Mouse (Mus musculus) limb, embryonic 11.5 days (tissue): ENCODE results near the gene Olfr74. TPM values are rescaled to one million over a fixed set of nuclear protein-coding genes. Genes with fewer than 3 reads are reported as not detected.

Source experiments
- polyA plus RNA-seq: library from polyadenylated mRNA; unstranded; fragments of >200 nt; fragmentation: Nextera tagmentation; extraction: Ambion mirVana; gene quantifications from 2 replicates; pipeline ENCODE4 v1.2.1, GENCODE M21; 2014

Olfr74 gene
- polyA plus RNA-seq, 1 experiment from 2014 or later, result not detected

Other genes starting within 250 kb of the Olfr74 start
- not detected in 2 replicates for gene Olfr1138, start 234.7 kb downstream of the Olfr74 start, polyA plus RNA-seq
- gene Olfr1140, start 230.9 kb downstream of the Olfr74 start, polyA plus RNA-seq, result not detected in 2 replicates
- not detected in 2 replicates for gene Olfr1141, start 220.7 kb downstream of the Olfr74 start, polyA plus RNA-seq
- gene Olfr152, start 195.2 kb downstream of the Olfr74 start, polyA plus RNA-seq, result not detected in 2 replicates
- gene Olfr1143, start 174.1 kb downstream of the Olfr74 start, polyA plus RNA-seq, result not detected in 2 replicates
- gene Olfr1145, start 164.8 kb downstream of the Olfr74 start, polyA plus RNA-seq, result not detected in 2 replicates
- gene Olfr1148, start 144.1 kb downstream of the Olfr74 start, polyA plus RNA-seq, result not detected in 2 replicates
- not detected in 2 replicates for gene Olfr1150-ps1, start 130.7 kb downstream of the Olfr74 start, polyA plus RNA-seq
- not detected in 2 replicates for gene Olfr1151, start 118.8 kb downstream of the Olfr74 start, polyA plus RNA-seq
- not detected in 2 replicates for gene Olfr1152, start 108.2 kb downstream of the Olfr74 start, polyA plus RNA-seq
- not detected in 2 replicates for gene Olfr1153, start 79.7 kb downstream of the Olfr74 start, polyA plus RNA-seq
- not detected in 2 replicates for gene Olfr1154, start 69.5 kb downstream of the Olfr74 start, polyA plus RNA-seq
- not detected in 2 replicates for gene Olfr1155, start 29.5 kb downstream of the Olfr74 start, polyA plus RNA-seq
- not detected in 2 replicates for gene Olfr1156, start 21.6 kb downstream of the Olfr74 start, polyA plus RNA-seq
- gene Olfr1157, start 6.4 kb downstream of the Olfr74 start, polyA plus RNA-seq, result not detected in 2 replicates
- gene Olfr1158, start 15.4 kb upstream of the Olfr74 start, polyA plus RNA-seq, result not detected in 2 replicates
- not detected in 2 replicates for gene Olfr1160, start 33.6 kb upstream of the Olfr74 start, polyA plus RNA-seq
- gene Olfr1161, start 48.1 kb upstream of the Olfr74 start, polyA plus RNA-seq, result not detected in 2 replicates
- 0.09 TPM in 1 of 2 replicates, not detected in the other for gene Olfr73, start 63.0 kb upstream of the Olfr74 start, polyA plus RNA-seq
- gene Olfr1162, start 76.5 kb upstream of the Olfr74 start, polyA plus RNA-seq, result not detected in 2 replicates
- not detected in 2 replicates for gene Olfr1163, start 97.2 kb upstream of the Olfr74 start, polyA plus RNA-seq
- gene Olfr1164, start 119.3 kb upstream of the Olfr74 start, polyA plus RNA-seq, result not detected in 2 replicates
- not detected in 2 replicates for gene Olfr1166, start 153.6 kb upstream of the Olfr74 start, polyA plus RNA-seq
- gene Olfr1167, start 180.5 kb upstream of the Olfr74 start, polyA plus RNA-seq, result not detected in 2 replicates
- not detected in 2 replicates for gene Olfr1168, start 207.2 kb upstream of the Olfr74 start, polyA plus RNA-seq